Mouse (Mus musculus): Measurements from ENCODE around the gene Galnt9. TPM values are rescaled to one million over a fixed set of nuclear protein-coding genes. Genes with fewer than 3 reads are reported as not detected.
A peak's percentile ranks its signal among the peaks of the same experiment; 100 is the strongest.

Gene Galnt9
- total RNA-seq, 2 experiments from 2014 or later = not detected

- intact Hi-C loops (cut with DNase I) = no loop called here
- DNase-seq = no peak
Observed at GRCm38 (mm10) chr5:110619226-110619625, 75.1 kb downstream of the Galnt9 start.

DNA sequence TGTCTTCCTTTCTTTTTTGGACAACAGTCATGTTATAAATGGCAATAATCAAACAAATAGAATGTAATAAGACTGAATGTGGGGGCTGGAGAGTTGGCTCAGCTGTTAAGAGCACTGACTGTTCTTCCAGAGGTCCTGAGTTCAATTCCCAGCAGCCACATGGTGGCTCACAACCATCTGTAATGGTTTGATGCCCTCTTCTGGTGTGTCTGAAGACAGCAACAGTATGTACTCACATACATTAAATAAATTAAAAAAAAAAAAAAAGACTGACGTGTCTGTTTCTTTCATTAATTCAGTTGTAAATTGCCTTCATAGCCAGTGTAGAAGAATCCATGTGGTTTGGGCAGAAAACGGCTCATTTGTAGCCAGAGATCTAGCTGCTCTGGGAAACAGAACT is 80.2 kb downstream of the Galnt9 start:
- intact Hi-C loops (cut with DNase I) = no loop called here
- DNase-seq = no peak

DNA sequence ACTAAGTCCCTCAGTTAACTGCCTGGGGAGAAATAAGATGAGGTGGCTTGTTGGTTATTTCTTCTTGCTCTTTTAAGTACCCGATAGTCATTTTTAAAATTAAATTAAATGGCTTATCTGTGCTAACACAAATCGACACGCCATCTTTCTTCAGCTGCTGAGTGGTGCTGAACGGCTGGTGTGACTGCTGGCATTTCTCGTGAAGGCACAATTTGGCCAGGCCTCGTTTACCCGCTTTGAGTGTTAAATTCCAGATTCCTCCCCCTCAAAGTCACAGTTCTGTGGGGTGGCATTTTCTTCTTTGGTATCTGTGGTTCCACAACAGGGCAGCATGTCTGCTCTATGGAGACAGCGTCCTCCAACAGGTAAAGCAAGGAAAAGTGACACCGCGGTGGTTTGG is 83.2 kb downstream of the Galnt9 start:
- no peak for DNase-seq
- intact Hi-C loops (cut with DNase I) = no loop called here

DNA sequence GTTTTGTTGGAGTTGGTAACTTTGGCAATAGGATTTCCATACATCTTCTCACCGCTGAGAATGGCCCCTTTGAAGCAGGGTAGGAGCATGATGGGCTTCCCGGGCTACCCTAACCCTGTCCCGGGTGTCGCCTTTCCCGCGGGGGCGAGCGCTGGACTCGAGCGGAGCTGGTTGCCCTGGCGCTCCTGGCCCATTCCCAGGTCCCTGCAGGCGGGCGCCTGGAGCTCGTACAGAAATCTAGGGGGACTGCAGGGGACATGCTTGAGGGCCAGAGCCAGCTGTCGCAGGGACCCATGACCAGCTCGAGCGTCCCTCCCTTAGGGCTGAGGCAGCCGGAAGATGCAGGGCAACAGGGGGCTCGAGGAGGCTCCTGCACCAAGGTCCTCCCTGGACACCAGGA is 84.0 kb downstream of the Galnt9 start:
- intact Hi-C loops (cut with DNase I) = no loop called here
- DNase-seq = no peak

DNA sequence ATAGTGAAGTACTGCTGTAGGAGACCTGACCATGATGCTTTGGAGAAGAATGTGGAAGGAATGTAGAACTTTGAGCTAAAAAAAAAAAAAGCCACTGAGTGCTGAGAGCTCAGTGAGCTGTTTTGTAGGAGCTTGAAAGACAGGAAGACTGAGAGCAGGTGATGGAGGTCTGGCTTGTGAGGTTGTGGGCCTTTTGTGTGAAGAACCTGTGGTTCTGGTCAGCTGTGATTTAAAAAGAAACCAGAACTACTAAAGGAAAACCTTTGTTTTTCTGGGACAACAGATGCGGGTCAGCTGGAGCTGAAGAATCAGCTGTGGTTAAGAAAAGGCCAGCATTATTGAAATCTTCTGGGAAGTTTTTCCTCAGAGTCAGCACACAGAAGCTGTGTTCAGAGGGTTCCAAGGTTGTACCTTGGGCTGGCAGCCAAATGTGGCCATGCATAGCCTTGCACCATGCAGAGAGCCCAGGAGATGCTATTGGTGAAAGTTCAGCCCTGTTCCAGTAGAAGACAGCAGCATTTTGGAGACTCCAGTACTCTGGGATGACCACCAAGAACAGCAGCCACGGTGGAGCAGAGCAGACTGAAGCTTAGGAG is 85.5 kb downstream of the Galnt9 start:
- intact Hi-C loops (cut with DNase I) = no loop called here
- no peak for DNase-seq

GRCm38 (mm10) chr5:110635951-110636707 is 92.0 kb downstream of the Galnt9 start:
- DNase-seq = no peak
- intact Hi-C loops (cut with DNase I) = loop anchor here (1.0 to 5.0 kb wide), 3 partner anchors 142 to 636 kb away; no protein-coding TSS in a partner anchor

DNA sequence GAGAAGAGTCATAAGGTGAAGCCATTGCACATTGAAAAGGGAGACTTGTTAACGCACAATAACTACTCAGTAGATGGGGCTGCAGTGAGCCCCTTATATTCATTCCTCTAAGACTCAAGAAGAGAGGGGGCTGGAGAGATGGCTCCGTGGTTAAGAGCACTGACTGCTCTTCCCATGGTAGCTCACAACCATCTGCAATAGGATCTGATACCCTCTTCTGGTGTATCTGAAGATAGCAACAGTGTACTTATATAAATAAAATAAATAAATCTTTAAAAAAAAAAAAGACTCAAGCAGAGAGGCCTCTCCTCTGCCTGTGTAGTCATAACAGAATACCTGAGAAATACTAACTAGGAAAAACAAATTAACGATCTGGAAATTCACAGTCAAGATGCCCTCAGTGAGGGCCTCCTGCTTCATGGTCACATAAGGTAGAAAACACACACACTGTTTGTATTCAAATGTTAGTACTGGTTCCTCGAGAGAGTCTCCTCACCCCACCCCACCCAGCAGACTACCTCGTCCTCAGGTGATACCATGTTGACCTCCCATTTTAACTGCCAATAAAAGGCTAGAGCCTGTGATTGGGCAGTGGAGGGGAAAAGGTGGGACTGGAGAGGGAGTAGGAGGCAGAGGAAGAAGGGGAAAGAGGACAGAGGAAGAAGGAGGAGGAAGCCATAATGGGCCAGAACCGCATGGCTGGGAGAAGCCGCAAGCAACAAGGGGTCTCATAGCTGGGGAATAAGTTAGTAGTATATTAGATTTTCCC is 94.3 kb downstream of the Galnt9 start:
- DNase-seq = no peak
- intact Hi-C loops (cut with DNase I) = loop anchor here (5.0 kb wide), 1 partner anchor 634 kb away; no protein-coding TSS in a partner anchor

- peak in 1 of 2 experiments; percentile 37 for DNase-seq
- intact Hi-C loops (cut with DNase I) = loop anchor here (5.0 kb wide), 1 partner anchor 633 kb away; no protein-coding TSS in a partner anchor
Observed at GRCm38 (mm10) chr5:110639459-110639858, 95.3 kb downstream of the Galnt9 start.

GRCm38 (mm10) chr5:110646377-110646776 is 102.2 kb downstream of the Galnt9 start:
- no peak for DNase-seq
- intact Hi-C loops (cut with DNase I) = no loop called here

DNA sequence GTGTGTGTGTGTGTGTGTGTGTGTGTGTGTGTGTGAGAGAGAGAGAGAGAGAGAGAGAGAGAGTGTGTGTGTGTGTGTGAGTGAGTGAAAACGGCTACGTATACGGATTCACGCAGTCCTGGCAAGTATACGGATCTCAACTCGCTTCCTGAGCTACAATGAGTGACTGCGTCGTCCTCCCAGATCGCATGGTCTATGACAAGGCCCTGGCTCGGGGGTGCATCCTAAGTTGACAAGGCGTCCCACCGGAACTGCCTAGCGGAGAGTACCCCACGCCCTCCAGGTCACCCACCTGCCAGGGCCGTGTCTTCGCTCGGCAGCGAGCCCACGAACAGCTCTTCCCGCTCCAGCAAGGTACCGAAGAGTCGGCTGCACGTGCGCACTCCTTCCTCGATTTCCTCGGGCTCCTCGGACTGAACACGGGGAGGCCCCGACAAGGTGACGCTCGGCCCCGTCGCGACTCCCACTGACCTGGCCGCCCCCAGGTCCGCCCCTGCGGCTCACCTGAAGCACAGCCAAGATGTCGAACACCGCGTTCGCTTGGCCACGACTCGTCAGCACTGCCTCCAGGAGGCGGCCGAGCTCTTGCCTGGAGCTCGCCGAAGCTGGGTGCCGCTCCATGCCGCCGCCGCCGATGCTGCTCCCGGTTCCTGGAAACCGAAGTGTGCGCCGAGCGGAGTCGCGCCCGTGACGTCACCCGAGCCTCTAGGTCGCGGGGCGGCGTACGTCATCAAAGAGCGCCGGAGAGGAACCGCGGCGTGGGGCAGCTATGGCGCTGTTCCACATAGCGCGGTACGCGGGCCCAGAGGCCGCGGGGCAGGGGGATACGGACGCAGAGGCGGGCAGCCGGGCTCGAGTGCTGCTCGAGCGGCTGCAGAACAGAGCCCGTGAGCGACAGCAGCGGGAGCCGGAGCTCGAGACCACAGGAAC is 108.8 kb downstream of the Galnt9 start, which contains the start of the genes Noc4l and Ddx51:
Gene Noc4l, minus strand, starts transcription at position 699 of the 930 bp plus-strand sequence.
Gene Ddx51, plus strand, starts transcription at position 733 of the 930 bp plus-strand sequence.
- peak; percentile 89 to 92 for DNase-seq
- intact Hi-C loops (cut with DNase I) = no loop called here

GRCm38 (mm10) chr5:110653686-110654085 is 109.5 kb downstream of the Galnt9 start:
- no peak for DNase-seq
- intact Hi-C loops (cut with DNase I) = no loop called here

DNA sequence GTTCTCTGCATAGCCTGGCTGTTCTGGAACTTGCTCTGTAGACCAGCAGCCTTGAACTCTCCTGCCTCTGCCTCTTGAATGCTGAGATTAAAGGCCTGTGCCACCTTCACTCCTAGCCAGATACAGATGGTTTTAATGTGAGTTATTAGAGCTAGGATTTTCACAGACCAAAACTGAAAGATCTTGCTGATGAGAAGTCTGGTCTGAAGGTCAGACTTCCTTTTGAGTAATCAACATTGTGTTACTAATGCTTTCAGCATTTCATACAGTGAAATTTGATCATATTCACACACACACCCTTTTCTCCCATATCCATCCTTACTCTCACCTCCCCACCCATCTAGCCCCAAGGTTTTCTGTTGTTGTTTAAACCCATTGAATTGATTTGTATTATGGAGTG is 115.5 kb downstream of the Galnt9 start:
- no peak for DNase-seq
- intact Hi-C loops (cut with DNase I) = no loop called here

- intact Hi-C loops (cut with DNase I) = no loop called here
- no peak for DNase-seq
Observed at GRCm38 (mm10) chr5:110664041-110664440, 119.9 kb downstream of the Galnt9 start.

DNA sequence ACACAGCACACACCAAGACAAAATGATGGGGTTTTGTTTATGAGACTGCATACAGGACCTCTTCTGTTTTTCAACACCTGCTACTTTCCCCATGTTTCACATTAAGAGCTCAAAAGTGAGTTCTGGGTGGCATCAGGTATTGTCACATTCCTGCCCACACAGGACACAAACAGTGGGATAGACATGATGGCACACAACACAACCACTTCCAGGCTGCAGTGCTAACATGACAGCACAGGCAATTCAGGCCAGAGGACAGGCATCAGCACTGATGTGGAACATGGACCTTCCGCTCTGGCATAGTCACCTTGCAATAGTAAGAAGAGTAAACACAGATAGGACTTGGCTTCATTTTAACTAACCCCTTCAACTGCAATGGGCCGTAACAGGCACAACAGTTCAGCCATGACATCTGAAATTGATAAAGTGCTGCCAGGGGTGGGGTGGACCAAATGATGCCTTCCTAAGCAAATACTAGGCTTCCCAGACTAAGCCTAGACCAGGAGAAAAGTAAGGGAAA is 120.7 kb downstream of the Galnt9 start:
- intact Hi-C loops (cut with DNase I) = no loop called here
- no peak for DNase-seq

- no peak for DNase-seq
- intact Hi-C loops (cut with DNase I) = no loop called here
Observed at GRCm38 (mm10) chr5:110665486-110666121, 121.4 kb downstream of the Galnt9 start.
